Mouse (Mus musculus) heart, postnatal 14 days (tissue): ENCODE results near the gene Hsd17b13. TPM values are rescaled to one million over a fixed set of nuclear protein-coding genes. Genes with fewer than 3 reads are reported as not detected.
A peak's percentile ranks its signal among the peaks of the same experiment; 100 is the strongest.
"Not testable (repeated sequence)": the region's sequence is repeated elsewhere in the genome, so short reads cannot be mapped to it uniquely, and the experiment has no call there.

Experiments used
- DNase-seq, 2 experiments: peaks; one replicate each; pipeline ENCODE4 v3.0.0; 2021 to 2022
- intact Hi-C: fragments of 180-260 bp; cut with DNase I; formaldehyde crosslinking; loops from one replicate; pipeline ENCODE4 v1.15.1; 2025
- total RNA-seq, 2 experiments: library from RNA; stranded (reverse); gene quantifications; 2 replicates each; pipeline ENCODE4 v1.2.3; 2021

The Hsd17b13 gene
- total RNA-seq, 2 experiments from 2014 or later, result not detected

- intact Hi-C loops, result loop anchor here (10.0 kb wide), 1 partner anchor 221 kb away; no protein-coding TSS in a partner anchor
- no peak for DNase-seq
Measured at GRCm38 (mm10) chr5:103993601-103994000, 16.4 kb upstream of the Hsd17b13 start.

GRCm38 (mm10) chr5:103992831-103993230 is 15.6 kb upstream of the Hsd17b13 start:
- intact Hi-C loops, result loop anchor here (10.0 kb wide), 1 partner anchor 222 kb away; no protein-coding TSS in a partner anchor

GRCm38 (mm10) chr5:103980705-103981560 is 3.7 kb upstream of the Hsd17b13 start:
- intact Hi-C loops, result no loop called here
- DNase-seq, result no peak

More at GRCm38 (mm10) chr5:103992831-103993230, 15.6 kb upstream of the Hsd17b13 start:
- no peak for DNase-seq

DNA sequence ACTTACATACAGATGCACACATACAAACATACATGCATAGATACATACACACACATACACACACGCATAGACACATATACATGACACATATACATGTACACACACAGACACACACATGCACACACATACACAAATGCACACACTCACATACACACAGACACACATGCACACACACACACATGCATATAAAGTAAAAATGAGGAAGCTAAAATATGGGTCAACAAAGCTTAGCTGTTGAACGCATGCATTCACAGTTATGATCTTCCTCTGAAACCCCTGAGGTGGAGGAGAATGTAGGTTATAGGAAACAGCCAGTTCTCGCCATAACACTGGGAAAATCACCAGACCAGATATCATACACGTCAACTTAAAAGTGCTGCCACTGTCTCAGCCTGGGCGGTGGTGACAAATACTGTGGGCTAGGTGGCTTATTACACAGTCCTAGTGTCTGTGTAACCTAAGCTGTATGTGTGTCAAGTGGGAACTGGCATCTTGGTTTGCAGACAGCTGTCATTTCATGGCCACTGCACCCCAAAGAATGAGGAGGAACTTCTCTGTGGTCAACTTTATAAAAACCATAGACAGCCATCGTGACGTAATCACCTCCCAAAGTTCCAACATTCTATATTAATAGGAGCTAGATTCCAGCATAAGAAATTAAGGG is 829 bp upstream of the Hsd17b13 start:
- intact Hi-C loops, result no loop called here
- no peak for DNase-seq

GRCm38 (mm10) chr5:103975736-103976135 is 1.5 kb downstream of the Hsd17b13 start:
- intact Hi-C loops, result no loop called here
- no peak for DNase-seq

DNA sequence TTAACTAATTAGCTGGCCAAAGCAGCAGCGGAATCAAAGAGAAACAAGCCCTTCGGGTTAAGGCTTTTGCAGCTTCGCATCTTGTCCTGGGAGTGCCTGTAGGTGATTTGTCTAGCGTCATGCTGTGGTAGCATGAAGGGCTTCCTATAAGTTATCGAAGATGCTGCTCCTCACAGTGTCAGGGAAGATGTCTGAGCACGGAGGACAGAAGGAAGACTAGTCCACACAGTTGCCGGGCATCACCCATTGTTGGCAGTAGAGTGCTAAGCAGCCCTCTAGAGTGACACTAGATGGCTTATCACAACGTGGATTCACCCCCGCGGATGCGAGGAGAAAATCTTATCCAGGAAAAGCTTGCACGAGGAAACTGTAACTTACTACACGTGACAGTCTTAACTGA is 4.4 kb downstream of the Hsd17b13 start:
- DNase-seq, result peak in 1 of 2 experiments; percentile 7
- intact Hi-C loops, result no loop called here

DNA sequence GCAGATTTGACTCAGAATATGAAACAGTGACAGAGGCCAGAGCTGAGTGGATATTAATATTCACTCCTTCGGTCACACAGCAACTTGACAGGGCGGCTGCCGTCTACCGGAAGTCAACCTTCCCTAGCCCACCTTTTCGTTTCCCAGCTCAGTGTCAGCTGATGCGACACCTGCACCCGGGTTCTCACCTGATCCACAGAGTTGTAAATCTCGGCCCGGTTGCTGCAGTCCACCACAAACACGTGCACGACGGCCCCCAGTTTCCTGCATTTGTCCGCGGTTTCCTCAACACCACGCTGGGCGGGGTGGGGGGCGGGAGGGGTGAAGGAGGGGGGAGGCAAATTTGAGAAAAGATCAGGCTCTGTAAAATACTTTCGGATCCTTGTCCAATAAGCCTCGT is 4.8 kb downstream of the Hsd17b13 start:
- DNase-seq, result no peak
- intact Hi-C loops, result no loop called here

DNA sequence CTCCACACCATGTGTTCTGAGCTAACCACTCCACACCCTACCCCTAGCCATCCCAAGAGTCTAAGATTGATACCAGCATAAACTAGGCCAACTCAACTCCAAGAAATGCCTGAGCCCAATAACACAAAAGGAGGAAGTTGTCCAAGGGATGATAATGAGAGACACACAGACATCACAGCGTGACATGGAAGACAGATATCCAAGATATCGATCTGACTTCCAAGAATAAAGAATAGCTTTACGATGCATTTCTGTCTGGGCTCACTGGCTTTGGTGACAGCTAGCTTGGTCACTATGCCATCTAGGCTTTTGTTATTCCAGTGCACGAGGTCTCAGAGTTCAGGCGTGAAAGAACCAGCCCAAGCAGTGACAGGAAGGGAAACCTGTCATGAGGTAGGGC is 6.2 kb downstream of the Hsd17b13 start:
- no peak for DNase-seq
- intact Hi-C loops, result no loop called here

- no peak for DNase-seq
- intact Hi-C loops, result no loop called here
Measured at GRCm38 (mm10) chr5:103962935-103963429, 14.2 kb downstream of the Hsd17b13 start.

DNA sequence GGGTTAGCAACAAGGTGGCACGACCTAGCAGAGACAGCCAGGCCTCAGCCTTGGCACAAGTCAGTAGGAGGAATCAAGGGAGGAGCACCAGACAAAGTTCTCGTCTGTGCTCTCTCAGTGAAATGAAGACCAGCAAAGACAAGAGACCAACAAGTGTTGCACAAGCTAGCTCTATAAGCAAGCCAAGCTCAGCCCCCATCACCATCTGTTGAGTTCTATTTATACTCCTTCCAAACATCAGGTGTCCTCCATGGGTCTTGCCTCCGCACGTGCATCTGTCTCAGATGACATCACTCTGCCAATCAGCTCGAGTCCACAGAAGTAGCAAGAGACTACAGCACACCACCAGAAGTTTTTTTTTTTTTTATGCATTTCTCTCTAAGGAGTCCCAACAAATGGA is 22.6 kb downstream of the Hsd17b13 start:
- no peak for DNase-seq
- intact Hi-C loops, result no loop called here

- intact Hi-C loops, result no loop called here
Measured at GRCm38 (mm10) chr5:103953135-103954083, 23.8 kb downstream of the Hsd17b13 start.

DNA sequence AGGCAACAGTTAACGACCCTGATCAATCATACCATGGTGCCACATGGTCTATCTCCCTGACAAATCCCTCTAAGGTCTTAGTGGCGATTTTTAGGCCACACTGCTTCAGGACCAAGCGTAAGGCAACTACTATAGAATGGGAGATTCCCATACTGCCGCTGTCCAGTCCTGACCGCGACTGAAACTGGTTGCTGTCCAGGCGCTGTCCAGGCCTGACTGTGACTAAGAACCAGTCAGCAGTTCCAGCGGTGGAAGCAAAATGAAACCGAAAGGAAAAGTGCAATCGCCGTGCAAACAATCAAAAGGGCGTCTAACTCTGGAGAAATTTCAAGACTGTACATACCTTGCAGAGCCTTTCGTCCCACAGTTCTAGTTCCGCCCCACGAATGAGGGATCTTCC is 27.1 kb downstream of the Hsd17b13 start:
- intact Hi-C loops, DNase-seq: not testable (repeated sequence)

More at GRCm38 (mm10) chr5:103953135-103954083, 23.8 kb downstream of the Hsd17b13 start:
- DNase-seq, result peak in 1 of 2 experiments; percentile 14

GRCm38 (mm10) chr5:103943183-103943582 is 34.0 kb downstream of the Hsd17b13 start:
- no peak for DNase-seq
- intact Hi-C loops, result no loop called here

DNA sequence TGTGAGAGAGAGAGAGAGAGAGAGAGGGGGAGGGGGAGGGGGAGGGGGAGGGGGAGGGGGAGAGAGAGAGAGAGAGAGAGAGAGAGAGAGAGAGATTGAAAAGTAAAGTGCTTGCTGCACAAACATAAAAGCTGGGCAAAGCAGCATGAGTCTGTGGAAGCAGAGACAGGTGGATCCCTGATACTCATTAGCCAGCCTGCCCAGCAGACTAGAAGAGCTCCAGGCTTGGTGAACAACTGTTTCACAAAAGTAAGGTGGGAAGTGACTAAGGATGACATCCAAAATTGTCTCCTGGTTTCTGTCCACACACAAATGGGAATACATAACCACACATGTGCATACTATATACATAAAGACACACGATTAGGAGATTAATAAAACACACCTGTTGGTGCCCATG is 37.4 kb downstream of the Hsd17b13 start:
- intact Hi-C loops, result no loop called here
- no peak for DNase-seq

DNA sequence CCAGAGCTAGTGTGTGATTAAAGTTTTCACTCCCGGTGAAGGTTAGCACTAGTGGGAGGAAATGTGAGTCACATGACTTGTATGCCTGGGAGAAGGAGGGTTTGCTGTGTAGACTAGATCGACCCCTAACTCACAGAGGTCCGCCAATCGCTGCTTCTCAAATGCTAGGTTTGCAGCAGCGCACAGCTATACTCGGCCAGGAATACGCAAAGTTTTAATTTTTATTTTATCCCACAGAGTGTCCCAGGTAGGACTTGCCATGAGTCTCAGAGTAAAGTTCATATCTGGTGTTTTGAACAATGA is 37.9 kb downstream of the Hsd17b13 start:
- DNase-seq, result no peak
- intact Hi-C loops, result no loop called here

DNA sequence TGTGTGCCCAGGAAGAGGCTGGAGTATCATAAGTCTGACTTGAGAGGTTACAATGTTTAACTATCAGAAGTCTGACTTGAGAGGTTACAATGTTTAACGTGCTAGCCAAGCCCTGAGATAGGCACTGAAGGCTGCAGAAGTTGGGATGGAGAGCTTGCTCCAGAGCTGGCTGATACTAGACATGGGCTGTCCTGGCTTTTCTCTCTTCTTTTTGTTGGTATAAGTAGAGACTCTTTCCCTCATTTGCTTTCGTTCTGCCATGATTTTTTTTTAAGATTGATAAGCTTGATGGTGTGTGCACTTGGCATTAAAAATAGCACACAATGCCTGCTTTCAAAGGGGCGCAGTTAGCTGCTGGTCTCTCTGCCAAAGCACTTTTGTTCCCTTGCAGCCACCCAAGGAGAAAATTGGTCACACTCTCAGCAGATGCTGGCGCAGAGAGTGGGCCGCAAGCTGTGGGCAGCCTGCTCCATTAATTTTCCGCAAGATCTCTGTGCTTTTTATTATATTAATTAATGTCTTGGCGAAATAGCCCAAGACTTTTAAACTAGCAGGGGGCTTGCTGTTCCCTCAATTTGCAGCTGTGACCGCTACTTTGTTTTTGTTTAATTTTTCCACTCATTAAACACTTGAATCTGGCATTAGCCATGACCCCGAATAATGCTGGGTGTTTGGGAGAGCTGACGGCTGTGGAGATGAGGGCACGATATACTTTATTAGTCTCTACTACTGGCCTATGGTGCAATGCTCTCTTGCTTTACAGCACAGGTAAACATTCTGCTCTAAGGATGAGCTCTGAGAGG is 38.5 kb downstream of the Hsd17b13 start:
- DNase-seq, result no peak
- intact Hi-C loops, result no loop called here

GRCm38 (mm10) chr5:103936906-103937589 is 40.2 kb downstream of the Hsd17b13 start:
- intact Hi-C loops, result no loop called here
- DNase-seq, result peak; percentile 23 to 24

GRCm38 (mm10) chr5:103931924-103932323 is 45.3 kb downstream of the Hsd17b13 start:
- DNase-seq, intact Hi-C loops: not testable (repeated sequence)

GRCm38 (mm10) chr5:103930511-103930910 is 46.7 kb downstream of the Hsd17b13 start:
- intact Hi-C loops, result no loop called here
- DNase-seq, result no peak
